In genomic region chr13:59341871-59342270, GRCm38 (mm10) we compare ENCODE assay signal across 14 mouse cellular contexts.
DNase-seq lines count a peak whose midpoint lies in the region; ATAC-seq and TF ChIP-seq lines count a peak whose summit lies in the region.
"Had no signal": no experiment of that assay in that cellular context is flagged by ENCODE, and none has a peak within 500 bp of the region (broad histone marks: within the 10 kb centered on the region; RNA-seq: fewer than 3 reads in every experiment).

No protein-coding gene starts in this region.

- no peak for TF ChIP-seq CTCF in gastrocnemius, adult 2 months (IDR thresholded peaks at IDR 0.05)

- H3K9ac ChIP-seq in kidney, embryonic 16.5 days (replicated peaks; ENCODE audit: low read length), result no peak overlapping the region
- H3K9ac ChIP-seq: embryonic facial prominence, embryonic 12.5 days; forebrain, embryonic 15.5 days; heart, embryonic 15.5 days; intestine, embryonic 15.5 days; limb, embryonic 12.5 days; lung, embryonic 15.5 days had no signal

- no peak overlapping the region for H3K27ac ChIP-seq in kidney, embryonic 16.5 days (ENCODE audit: low read length)
- H3K27ac ChIP-seq in gastrocnemius, adult 2 months, result no peak overlapping the region
- H3K27ac ChIP-seq: embryonic facial prominence, embryonic 12.5 days; forebrain, embryonic 15.5 days; heart, embryonic 15.5 days; intestine, embryonic 15.5 days; limb, embryonic 12.5 days; lung, embryonic 15.5 days had no signal

- H3K4me2 ChIP-seq in kidney, embryonic 16.5 days (replicated peaks; ENCODE audit: low read depth, low read length), result no peak overlapping the region
- H3K4me2 ChIP-seq: embryonic facial prominence, embryonic 12.5 days; forebrain, embryonic 15.5 days; heart, embryonic 15.5 days; intestine, embryonic 15.5 days; limb, embryonic 12.5 days; lung, embryonic 15.5 days had no signal

- intact Hi-C loops in gastrocnemius, adult 2 months (cut with DNase I), result no loop called here

- no peaks in the 10 kb centered on the region for H3K9me3 ChIP-seq in kidney, embryonic 16.5 days (ENCODE audit: low read length)
- H3K9me3 ChIP-seq: embryonic facial prominence, embryonic 12.5 days; forebrain, embryonic 15.5 days; heart, embryonic 15.5 days; intestine, embryonic 15.5 days; limb, embryonic 12.5 days; lung, embryonic 15.5 days had no signal

- H3K36me3 ChIP-seq in kidney, embryonic 16.5 days (ENCODE audit: insufficient read depth, low read length), result no peaks in the 10 kb centered on the region
- H3K36me3 ChIP-seq: embryonic facial prominence, embryonic 12.5 days; forebrain, embryonic 15.5 days; heart, embryonic 15.5 days; intestine, embryonic 15.5 days; limb, embryonic 12.5 days; lung, embryonic 15.5 days had no signal

- WGBS in kidney, embryonic 16.5 days, result 79% methylated on average over 13 of the region's 13 CpGs

- DNase-seq in kidney, postnatal 14 days, result peak; percentile 20
- peak; percentile 62 for DNase-seq in adrenal gland, postnatal 10 days
- DNase-seq in gastrocnemius, adult 2 months, result peak; percentile 81
- peak; percentile 62 for DNase-seq in heart, postnatal 4 days
- no peak for DNase-seq in right cerebral cortex, postnatal 4 days
- no peak for DNase-seq in left cerebral cortex, adult 8-10 months (ENCODE audit: low spot score in 2 of 2)
- DNase-seq: thymus, adult 18-20 months had no signal

- no peaks in the 10 kb centered on the region for H3K4me1 ChIP-seq in kidney, embryonic 16.5 days (ENCODE audit: insufficient read depth, low read length)
- H3K4me1 ChIP-seq: embryonic facial prominence, embryonic 12.5 days; forebrain, embryonic 15.5 days; heart, embryonic 15.5 days; intestine, embryonic 15.5 days; limb, embryonic 12.5 days; lung, embryonic 15.5 days had no signal

- no peak for ATAC-seq in kidney, embryonic 16.5 days (ENCODE audit: low FRiP score, low TSS enrichment)
- ATAC-seq: forebrain, embryonic 15.5 days; intestine, embryonic 15.5 days had no signal

- H3K27me3 ChIP-seq in kidney, embryonic 16.5 days (ENCODE audit: insufficient read depth, low read length), result no peaks in the 10 kb centered on the region
- H3K27me3 ChIP-seq: embryonic facial prominence, embryonic 12.5 days; forebrain, embryonic 15.5 days; heart, embryonic 15.5 days; intestine, embryonic 15.5 days; limb, embryonic 12.5 days; lung, embryonic 15.5 days had no signal

- no peak overlapping the region for H3K4me3 ChIP-seq in kidney, embryonic 16.5 days (ENCODE audit: low read length)
- no peak overlapping the region for H3K4me3 ChIP-seq in gastrocnemius, adult 2 months
- H3K4me3 ChIP-seq: embryonic facial prominence, embryonic 12.5 days; forebrain, embryonic 15.5 days; heart, embryonic 15.5 days; intestine, embryonic 15.5 days; limb, embryonic 12.5 days; lung, embryonic 15.5 days had no signal

Comparison
In these comparisons a context has a peak if more than half of its experiments do, and no peak if none do; other contexts are left out.
1. DNase-seq: peak in kidney, postnatal 14 days (single experiment), adrenal gland, postnatal 10 days (single experiment), gastrocnemius, adult 2 months (single experiment) and heart, postnatal 4 days (single experiment); none in right cerebral cortex, postnatal 4 days (single experiment) and left cerebral cortex, adult 8-10 months (0 of 2).